Mouse (Mus musculus) frontal cortex, postnatal 10 days (tissue): Measurements from ENCODE around the gene Scube1.

ENCODE experiments used
- DNase-seq, 2 experiments: peaks; one replicate each; pipeline ENCODE4 v3.0.0; 2022; ENCODE audit warnings: low spot score in 2 of 2, mixed read lengths in 1 of 2

The Scube1 gene

DNA sequence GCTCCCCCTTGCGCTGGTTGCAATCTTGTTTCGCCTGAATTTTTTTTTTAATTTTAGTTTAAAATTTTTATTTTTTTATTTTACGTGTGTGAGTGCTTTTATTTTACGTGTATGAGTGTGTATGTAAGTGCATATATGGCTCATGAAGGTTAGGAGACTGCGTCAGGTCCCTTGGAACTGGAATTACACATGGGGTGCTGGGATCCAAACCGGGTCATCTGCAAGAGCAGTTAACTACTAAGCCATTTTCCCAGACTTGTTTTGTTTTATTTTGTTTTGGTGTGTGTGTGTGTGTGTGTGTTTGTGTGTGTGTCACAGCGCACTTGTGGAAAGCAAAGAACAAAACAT lies 129.5 kb downstream of the Scube1 start:
- DNase-seq = no peak

DNA sequence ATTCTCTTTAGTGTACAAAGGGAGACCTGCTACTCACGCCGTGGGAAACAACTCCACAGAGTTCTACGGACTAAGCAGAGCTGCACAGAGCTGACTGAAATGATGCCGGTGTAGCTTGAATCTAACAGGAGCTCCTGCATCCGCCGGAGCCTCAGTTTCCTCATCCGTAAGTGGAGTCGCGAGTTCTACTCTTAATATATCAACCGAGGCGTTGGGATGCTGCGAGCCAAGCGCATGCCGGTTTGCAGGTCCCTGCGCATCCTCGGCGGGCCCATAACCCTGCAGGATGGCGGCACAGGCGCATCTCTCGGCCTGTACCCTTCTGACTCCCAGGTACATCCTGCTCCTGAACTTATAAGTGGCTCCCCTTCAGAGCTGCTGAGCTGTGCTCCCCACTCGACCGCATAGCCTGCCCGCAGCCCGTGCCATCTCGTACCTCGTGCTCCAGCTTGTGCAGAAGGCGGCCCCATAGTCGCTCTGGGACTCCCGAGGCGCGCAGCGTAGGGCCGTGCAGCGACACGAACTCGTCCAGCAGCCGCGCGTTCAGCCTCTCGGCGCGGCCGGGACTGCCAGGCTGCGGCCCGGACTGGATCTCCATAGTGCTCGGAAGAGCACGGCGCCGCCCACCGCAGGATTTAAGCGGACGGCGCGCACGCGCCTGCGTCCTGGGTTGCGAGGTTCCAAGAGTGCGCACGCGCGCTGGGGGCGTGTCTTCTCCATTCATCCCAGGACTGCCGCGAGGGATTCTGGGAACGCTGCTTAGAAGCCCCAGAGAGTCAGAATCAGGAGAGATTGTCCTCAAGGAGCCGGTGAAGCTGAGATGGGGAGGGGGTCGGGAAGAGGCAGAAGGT lies 130.1 kb downstream of the Scube1 start, which contains the start of gene Ttll12:
TSS of gene Ttll12 (minus strand) at position 645 of the 851 bp plus-strand sequence.
- peak; percentile 87 to 95 for DNase-seq

DNA sequence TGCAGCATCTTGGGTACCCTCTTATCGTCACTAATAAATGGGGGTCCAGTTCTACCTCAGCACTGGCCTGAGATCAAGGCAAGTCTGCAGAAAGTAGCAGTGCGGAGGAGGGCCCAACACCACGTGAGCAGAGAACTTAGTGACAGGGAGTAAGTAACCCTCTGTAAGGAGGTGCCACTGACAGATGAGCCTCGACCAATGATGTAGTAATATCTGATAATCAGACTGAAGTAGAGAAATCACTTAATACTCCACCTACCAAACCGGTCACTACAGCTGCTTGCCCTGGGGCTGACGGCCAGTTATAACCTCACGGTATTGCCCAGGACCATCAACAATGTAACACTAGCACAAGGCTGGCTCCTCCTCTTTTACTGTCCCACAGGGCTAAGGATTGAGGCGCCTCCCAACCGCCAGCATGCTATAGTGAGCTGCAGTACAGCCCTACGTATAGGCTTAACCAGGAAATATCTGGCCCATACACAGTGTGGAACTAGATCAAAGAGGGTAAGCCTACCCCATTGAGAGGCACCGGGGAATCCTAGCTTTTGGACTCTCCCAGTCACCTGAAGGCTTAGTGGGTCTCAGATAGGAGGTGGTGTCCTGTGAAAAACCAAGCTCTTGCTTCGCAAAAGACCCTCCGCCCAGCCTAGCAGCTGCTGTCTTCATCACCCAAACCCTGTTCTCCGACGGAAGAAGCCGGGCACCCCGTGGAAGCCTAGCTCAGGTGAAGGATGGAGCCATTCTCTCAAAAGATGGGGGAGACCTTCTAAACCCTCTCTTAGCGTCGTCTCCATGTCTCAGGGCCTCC lies 130.9 kb downstream of the Scube1 start:
- DNase-seq = no peak

DNA sequence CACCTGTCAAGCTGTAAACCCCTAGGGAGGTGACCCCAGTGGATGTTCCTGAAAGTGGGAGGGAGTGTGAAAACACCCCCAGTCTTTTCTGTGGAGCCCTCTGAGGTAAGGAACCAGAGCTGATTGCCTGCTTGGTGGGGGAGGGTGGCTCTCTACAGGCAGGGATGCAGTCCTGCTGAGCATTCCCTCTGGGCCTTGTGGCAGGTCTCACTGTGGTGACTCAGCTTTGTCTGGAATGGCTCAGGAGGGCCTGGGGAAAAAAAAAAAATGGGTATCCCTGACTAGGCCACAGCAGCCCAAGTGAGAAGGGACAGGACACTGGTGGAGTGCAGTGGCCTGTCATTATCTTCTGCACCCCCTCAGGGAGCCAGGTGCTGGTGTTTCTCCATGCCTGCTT lies 131.6 kb downstream of the Scube1 start:
- no peak for DNase-seq

DNA sequence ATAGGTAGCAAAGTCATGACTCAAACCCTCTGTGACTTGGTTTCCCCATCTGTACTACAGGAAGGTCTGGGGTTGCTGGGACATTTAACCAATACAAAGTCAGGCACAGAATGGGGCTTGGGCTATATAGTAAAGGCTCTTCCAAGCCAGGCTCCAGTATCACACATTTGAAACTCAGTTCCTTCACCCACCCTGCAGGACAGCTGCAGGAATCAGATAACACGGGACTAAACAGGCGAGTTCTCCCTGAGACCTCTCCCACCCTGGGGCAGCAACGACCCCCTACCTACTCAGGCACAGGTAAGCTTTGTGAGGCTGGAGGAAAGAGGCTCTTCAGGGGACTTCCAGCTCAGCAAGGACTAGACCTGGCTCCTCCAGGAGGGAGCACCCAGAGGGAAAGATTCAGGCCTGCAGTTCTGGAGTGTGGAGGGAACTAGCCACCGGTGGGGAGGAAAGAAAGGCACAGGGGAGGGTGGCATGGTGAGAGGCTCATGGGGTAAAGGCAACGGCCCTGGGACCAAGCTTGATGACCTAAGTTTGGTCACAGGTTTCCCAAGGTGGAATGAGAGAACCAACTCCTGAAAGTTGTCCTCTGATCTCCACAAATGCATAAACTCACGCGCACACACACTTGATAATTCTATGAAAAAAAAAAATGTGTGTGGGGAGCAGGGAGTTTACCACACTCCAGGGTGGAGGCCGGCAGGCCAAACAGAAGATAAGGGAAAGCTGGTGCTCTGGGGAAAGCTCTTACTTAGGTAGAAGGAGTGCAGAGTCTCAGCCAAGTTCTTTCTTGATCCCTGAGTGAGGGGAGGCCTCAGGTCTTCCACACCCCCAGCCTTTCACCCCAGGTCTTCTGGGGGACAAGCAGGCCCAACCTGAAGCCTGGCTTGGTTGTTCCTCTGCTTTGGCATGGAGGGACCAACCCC lies 132.3 kb downstream of the Scube1 start:
- DNase-seq = no peak

DNA sequence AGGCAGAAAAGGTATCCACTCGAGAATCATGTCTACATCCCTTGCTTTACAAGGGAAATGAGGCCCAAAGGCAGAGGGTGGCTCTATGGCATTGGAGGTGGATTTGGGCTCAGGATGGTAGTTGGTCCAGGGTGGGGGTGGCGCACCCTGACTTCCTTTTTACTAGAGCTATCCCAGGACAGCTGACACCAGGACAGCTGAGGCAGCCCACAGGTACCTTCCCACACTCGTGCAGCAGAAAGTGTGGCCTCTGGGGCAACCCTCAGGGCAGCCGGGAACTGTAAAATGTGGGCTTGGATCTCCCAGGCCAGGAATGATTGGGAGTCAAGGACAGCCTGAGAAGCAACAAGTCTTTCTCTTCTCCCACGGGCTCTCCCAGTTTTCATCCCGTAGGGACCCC lies 133.1 kb downstream of the Scube1 start:
- DNase-seq = no peak

DNA sequence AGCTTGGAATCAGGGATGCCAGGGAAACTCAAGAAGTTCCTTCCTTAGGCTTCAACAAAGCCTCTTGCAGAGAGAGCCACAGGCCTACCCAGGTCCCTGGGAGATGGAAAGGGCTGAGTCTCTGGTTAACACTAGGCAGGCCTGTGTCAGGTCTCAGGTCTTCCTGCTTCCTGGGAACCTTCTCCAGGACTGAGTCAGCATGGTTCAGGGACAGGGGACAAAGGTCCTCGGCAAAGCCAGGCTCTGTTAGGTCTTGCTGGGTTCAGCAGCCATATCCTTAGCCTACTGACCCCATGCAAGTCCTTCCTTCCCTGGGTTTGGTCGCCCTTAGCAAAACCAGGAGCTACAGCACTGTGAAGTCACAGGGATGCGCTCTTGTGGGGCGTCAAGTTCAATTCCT lies 134.0 kb downstream of the Scube1 start:
- no peak for DNase-seq

DNA sequence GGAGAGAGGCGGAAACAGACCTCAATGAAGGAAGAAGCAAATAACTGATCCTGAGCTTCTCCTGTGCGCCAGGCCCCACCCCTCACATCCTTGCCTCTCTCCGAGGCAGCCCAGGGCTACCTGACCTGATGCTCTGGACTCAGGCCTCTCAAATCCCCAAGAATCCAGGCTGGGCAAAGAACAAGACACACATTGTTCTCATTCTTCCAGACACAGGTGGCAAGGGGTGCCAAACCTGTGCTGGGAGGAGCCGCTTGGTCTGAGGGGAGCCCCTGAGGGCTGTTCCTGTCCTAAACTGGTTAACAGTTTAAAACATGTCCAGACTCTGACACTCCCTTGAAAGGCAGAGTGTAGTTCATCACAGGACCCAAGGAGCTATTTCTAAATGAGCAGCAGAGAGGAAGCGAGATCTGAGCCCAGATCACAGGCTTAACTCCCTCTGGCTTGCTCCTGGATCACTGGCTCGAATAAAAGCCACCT lies 140.0 kb downstream of the Scube1 start:
- no peak for DNase-seq

DNA sequence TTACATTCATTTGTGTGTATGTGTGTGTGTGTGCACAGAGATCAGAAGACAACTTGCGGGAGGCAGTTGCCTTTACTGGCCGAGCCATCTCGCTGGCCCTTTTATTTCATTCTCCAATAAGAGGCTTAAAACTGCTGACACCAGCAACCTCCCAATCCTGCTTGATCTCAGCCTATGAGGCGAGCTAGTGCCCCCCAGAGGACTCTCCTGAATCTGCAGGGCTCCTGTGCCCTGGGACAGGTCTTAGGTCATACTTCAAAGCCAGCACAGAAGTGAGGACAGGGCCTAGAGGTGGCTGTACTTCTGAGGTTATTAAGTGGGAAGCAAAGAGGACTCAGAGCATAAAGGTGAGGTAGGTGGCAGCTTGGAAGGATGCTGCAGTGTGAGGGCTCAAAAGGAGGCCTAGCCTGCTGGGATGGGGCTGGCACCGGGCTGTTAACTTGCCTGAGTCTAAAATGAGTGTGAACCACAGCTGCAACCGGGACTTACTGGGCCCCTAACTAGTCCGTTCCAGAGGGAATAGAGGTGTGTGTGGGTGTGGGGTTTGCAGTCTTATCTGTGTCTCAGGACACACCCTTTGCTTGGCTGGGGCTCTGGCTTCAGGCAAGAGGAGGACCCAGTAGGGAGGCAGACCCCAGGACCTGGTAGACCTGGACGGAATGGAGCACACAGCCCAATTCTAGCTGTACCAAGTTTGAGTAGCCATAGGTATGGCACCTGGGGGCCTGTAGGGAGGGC lies 141.2 kb downstream of the Scube1 start:
- no peak for DNase-seq

DNA sequence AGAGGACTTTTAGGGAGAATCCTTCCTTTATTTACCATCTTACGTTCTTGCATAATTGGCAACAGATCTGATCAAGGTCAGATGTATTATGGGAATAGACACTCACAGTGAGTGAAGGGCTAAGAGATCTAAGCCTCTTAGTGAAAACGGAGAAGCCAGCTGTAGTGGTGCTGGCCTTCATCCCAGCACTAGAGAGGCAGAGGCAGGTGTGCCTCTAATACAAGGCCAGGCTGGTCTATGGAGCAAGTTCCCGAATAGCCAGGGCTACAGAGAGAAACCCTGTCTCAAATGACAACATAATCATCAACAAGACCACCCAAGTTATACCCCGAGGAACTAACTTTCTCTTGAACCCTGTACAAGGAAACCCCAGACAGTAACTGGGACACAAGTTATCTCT lies 141.9 kb downstream of the Scube1 start:
- no peak for DNase-seq

DNA sequence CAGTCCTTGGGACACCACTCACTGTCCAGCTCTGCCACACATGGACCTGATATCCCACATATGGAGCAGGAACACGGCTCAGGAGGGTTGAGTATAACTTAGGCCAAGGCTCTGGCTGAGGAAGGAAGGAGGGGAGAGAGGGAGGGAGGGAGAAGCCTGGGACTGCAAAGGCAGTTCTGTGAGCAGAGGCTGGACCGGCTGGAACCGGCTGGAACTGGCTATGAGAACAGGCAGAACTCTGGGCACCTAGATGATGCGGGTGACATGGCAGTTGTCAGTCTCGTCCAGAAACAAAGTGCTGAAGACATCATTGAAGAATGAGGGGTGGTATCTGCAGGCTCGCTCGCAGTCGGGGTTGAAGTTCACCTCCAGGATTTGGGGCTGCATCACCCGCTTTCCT lies 148.2 kb downstream of the Scube1 start:
- DNase-seq = no peak

DNA sequence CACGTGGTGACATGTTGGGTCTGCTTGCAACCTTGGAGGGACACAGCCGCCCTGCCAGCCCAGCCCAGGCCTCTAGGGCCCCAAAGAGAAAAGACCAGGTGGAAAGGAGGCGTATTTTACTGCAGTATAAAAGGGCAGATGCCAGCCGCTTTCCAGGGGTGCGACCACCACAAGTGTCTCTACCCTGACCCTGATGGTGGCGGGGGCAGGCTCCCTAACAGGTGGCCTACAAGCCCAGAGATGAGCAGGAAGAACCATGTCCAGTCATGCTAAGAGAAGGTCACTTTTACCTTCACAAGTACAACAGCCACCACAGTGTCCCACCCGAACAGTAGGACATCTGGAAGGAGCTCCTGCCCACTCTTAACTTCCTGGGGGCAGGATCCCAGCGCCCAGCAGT lies 149.3 kb downstream of the Scube1 start:
- no peak for DNase-seq

DNA sequence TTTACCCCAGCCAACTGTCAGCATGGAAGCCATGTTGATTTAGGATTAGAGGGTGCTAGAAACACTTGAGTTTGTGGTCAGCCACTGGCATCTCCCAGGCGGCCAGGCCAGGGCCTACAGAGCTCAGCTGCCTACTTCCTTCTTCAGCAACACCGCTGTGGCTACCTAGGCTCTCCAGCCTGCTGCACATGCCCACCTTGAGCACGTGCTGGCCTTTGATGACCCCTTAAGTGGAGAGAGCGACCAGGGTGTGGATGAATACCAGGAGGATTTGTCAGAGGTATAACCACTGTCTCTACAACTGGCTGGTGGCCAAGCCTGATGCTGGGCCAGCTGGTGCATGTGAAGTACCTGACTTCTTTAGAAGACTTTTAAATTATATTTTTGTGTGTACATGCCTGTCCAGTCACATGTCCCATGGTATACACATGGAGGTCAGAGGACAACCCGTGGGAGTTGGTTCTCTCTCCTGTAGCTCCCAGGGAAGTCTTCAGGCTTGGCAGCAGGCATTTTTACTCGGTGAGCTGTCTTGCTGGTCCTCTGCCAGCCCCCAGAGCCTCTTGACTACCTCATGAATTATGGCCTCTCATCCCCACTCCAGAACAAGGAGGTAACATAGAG lies 150.0 kb downstream of the Scube1 start:
- no peak for DNase-seq

DNA sequence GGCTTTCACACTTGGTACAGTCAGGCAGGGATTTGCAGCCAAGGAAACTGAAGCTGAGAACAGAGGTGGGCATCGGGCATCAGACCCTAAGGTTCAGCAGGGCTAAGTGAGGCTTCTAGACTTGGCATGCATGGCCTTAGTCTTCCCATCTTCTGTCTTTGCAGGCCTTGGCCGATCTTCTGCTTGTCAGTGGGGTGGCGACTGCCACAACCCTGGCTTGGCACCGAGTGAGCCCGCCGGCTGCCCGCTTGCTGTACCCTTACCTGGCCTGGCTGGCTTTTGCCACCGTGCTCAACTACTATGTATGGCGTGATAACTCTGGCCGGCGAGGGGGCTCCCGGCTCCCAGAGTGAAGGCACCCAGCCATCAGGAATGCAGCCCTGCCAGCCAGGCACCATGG lies 151.2 kb downstream of the Scube1 start:
- DNase-seq = no peak

DNA sequence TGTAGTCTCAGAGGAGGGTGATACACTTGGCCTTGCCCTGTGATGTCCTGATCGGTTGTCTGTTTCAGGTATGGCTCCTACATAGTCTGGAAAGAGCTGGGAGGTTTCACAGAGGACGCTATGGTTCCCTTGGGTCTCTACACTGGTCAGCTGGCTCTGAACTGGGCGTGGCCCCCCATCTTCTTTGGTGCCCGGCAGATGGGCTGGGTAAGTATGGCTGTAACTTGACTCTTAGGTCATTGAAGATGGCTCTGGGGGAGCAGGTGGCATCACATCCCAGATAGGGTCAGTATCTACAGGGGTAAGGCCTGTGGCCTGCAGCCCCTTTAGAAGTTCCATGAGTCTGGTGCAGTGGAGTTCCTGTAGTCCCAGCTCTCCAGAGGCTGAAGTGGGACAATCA lies 152.7 kb downstream of the Scube1 start:
- DNase-seq = no peak

DNA sequence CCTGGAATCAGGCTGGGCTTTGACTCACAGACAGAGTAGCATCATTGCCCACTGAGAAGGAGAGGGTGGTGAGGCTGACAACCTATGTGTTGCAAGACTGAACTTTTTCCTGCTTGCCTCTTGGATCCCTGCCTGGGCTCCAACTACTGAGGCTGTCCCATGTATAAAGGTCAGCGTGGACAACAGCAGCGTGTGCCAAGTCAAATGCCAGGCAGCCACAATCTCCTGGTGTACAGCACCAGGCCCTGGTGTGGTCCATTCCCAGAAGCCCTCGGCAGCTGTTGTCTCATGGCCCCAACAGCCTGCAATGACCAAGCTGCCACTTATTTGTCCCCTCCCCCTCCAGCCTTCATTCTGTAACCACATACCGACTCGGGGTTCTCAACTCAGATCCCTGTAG lies 153.2 kb downstream of the Scube1 start:
- DNase-seq = no peak

DNA sequence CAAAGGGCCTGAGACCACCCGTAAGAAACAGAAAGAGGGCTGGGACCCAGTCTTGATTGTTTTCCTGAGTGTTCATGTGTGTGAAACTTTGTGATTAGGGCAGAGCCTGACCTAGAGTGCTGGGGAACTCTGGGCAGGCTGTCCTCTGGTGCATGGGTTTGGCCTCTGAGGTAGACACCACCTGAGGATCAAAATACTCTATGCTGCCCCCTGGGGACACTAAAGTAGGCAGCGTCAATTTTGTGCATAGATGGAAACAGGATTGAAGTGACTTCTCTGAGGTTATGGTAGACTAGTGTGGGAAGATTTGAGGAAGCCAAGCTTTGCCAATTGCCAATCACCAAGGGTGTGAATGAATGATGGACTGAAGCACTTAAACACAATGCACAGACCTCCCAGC lies 154.2 kb downstream of the Scube1 start:
- DNase-seq = no peak

DNA sequence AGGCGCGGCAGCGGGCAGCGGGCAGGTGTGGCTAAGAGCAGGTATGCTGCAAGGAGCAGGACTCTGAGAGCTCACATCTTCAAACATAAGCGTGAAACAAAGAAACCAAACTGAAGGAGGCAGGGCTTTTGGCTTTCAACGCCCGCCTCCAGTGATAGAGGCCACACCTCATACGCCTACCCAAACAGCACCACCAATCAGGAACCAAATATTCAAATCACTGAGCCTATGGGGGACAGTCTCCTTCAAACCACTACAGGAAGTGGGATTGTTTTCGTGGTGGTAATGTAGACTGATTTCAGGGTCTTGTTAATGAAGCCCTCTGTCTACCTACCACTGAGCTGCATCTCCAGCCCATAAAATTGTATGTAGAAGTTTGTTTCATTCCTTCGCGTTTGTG lies 155.1 kb downstream of the Scube1 start:
- DNase-seq = no peak

DNA sequence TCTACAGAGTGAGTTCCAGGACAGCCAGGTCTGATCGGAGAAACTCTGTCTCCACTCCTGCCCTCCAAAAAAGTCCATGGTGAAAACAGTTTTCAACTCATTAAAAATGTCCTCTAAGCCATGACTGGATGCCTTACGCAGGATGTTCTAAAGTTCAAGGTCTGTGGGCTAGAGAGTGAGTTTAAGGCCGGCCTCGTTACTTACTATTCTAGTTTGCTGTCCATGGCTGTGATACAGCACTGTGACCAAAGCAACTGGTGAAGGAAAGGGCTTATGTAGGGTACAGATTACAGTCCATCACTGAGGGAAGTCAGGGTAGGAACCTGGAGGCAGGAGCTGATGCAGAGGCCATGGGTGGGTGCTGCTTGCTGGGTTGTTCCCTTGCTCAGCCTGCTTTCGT lies 156.3 kb downstream of the Scube1 start:
- no peak for DNase-seq

DNA sequence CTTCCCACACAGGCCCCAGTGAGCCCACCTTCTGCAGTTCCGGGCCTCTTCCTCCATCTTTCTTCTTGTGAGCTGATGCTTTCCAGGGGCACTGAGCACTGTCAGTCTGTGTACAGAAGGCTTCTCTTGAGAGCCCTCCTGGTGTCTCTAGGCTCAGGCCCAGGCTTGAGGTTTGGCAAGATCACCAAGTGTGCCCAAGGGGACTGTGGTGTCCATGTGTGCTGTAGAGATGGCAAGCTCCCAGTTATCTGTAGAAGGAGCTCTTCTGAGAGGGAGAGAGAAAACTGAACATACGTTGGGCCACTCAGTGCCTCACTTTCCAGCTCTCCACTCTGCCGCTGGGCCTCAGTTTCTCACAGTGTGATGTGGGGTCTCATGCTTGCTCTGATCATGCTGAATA lies 157.1 kb downstream of the Scube1 start:
- DNase-seq = no peak

DNA sequence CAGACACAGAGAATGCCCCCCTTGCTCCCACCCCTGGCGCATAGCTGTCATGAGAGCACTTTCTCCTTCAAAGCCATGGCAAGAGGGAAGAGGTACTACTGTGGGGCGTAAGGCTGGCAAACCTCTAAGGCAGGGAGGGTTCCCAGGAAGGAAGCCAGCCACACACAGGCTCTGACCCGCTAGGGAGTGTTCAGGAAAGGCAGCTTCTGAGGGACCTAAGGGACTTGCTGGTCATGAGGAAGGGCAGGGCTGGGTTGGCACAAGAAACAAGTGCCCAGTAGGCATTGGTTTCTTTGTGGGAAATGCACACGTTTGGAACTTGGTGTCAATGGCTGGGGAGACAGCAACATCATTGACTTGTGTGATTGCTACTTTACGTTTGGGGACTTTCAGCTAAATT lies 158.8 kb downstream of the Scube1 start:
- no peak for DNase-seq
